Mouse (Mus musculus): ENCODE measurements around the gene 1110004F10Rik. TPM values are rescaled to one million over a fixed set of nuclear protein-coding genes. Genes with fewer than 3 reads are reported as not detected.

The 1110004F10Rik gene
- polyA plus RNA-seq, 1 experiment from 2014 or later, result 134 TPM

- Histone ChIP-seq H3K36me3 (ENCODE audit: inconsistent target) (no peaks in the 10 kb centered on the region), H3K4me3 (ENCODE audit: inconsistent target) (no peak overlapping the region), H3K27ac (no peak overlapping the region), H3K79me2 (ENCODE audit: inconsistent target) (no peaks in the 10 kb centered on the region)
- 99% methylated on average over 4 of the region's 4 CpGs for WGBS (ENCODE audit: missing documents)
These were observed 81.5 kb downstream of the 1110004F10Rik start for GRCm38 (mm10) chr7:116120737-116121136.

- Histone ChIP-seq H3K79me2 (ENCODE audit: inconsistent target) (no peaks in the 10 kb centered on the region), H3K4me3 (ENCODE audit: inconsistent target) (no peak overlapping the region), H3K27ac (no peak overlapping the region), H3K36me3 (ENCODE audit: inconsistent target) (no peaks in the 10 kb centered on the region)
- 94% methylated on average over 11 of the region's 11 CpGs for WGBS (ENCODE audit: missing documents)
These were observed 82.0 kb downstream of the 1110004F10Rik start for GRCm38 (mm10) chr7:116121202-116121601.

- no peaks in the 10 kb centered on the region for H3K36me3 ChIP-seq (ENCODE audit: inconsistent target)
- H3K4me3 ChIP-seq (ENCODE audit: inconsistent target), result no peak overlapping the region
- no peak overlapping the region for H3K27ac ChIP-seq
- WGBS (ENCODE audit: missing documents), result 94% methylated on average over 13 of the region's 13 CpGs
- H3K79me2 ChIP-seq (ENCODE audit: inconsistent target), result no peaks in the 10 kb centered on the region
These were observed 83.9 kb downstream of the 1110004F10Rik start for GRCm38 (mm10) chr7:116122981-116123596.

- Histone ChIP-seq H3K4me3 (ENCODE audit: inconsistent target) (no peak overlapping the region), H3K27ac (no peak overlapping the region), H3K36me3 (ENCODE audit: inconsistent target) (no peaks in the 10 kb centered on the region), H3K79me2 (ENCODE audit: inconsistent target) (no peaks in the 10 kb centered on the region)
- WGBS (ENCODE audit: missing documents), result 80% methylated on average over 2 of the region's 2 CpGs
These were observed 84.4 kb downstream of the 1110004F10Rik start for GRCm38 (mm10) chr7:116123597-116123985.

- Histone ChIP-seq H3K4me3 (ENCODE audit: inconsistent target) (no peak overlapping the region), H3K27ac (no peak overlapping the region), H3K36me3 (ENCODE audit: inconsistent target) (no peaks in the 10 kb centered on the region), H3K79me2 (ENCODE audit: inconsistent target) (no peaks in the 10 kb centered on the region)
- WGBS (ENCODE audit: missing documents), result 94% methylated on average over 12 of the region's 12 CpGs
These were observed 84.9 kb downstream of the 1110004F10Rik start for GRCm38 (mm10) chr7:116124057-116124456.

GRCm38 (mm10) chr7:116125671-116126070 is 86.5 kb downstream of the 1110004F10Rik start:
- H3K4me3 ChIP-seq (ENCODE audit: inconsistent target), result no peak overlapping the region
- H3K79me2 ChIP-seq (ENCODE audit: inconsistent target), result no peaks in the 10 kb centered on the region
- 91% methylated on average over 7 of the region's 7 CpGs for WGBS (ENCODE audit: missing documents)
- no peak overlapping the region for H3K27ac ChIP-seq
- H3K36me3 ChIP-seq (ENCODE audit: inconsistent target), result no peaks in the 10 kb centered on the region

- WGBS (ENCODE audit: missing documents), result 89% methylated on average over 2 of the region's 2 CpGs
- no peaks in the 10 kb centered on the region for H3K36me3 ChIP-seq (ENCODE audit: inconsistent target)
- no peaks in the 10 kb centered on the region for H3K79me2 ChIP-seq (ENCODE audit: inconsistent target)
- H3K4me3 ChIP-seq (ENCODE audit: inconsistent target), result no peak overlapping the region
- no peak overlapping the region for H3K27ac ChIP-seq
These were observed 87.9 kb downstream of the 1110004F10Rik start for GRCm38 (mm10) chr7:116127052-116127451.

GRCm38 (mm10) chr7:116128286-116128685 is 89.1 kb downstream of the 1110004F10Rik start:
- no peak overlapping the region for H3K4me3 ChIP-seq (ENCODE audit: inconsistent target)
- H3K27ac ChIP-seq, result no peak overlapping the region
- 92% methylated on average over 8 of the region's 8 CpGs for WGBS (ENCODE audit: missing documents)
- no peaks in the 10 kb centered on the region for H3K79me2 ChIP-seq (ENCODE audit: inconsistent target)
- H3K36me3 ChIP-seq (ENCODE audit: inconsistent target), result no peaks in the 10 kb centered on the region

GRCm38 (mm10) chr7:116129374-116129773 is 90.2 kb downstream of the 1110004F10Rik start:
- 90% methylated on average over 10 of the region's 10 CpGs for WGBS (ENCODE audit: missing documents)
- no peak overlapping the region for H3K27ac ChIP-seq

GRCm38 (mm10) chr7:116131390-116131789 is 92.2 kb downstream of the 1110004F10Rik start:
- no peak overlapping the region for H3K27ac ChIP-seq
- 25% methylated on average over 4 of the region's 4 CpGs for WGBS (ENCODE audit: missing documents)
- no peaks in the 10 kb centered on the region for H3K79me2 ChIP-seq (ENCODE audit: inconsistent target)
- H3K4me3 ChIP-seq (ENCODE audit: inconsistent target), result no peak overlapping the region
- no peaks in the 10 kb centered on the region for H3K36me3 ChIP-seq (ENCODE audit: inconsistent target)

More at GRCm38 (mm10) chr7:116129374-116129773, 90.2 kb downstream of the 1110004F10Rik start:
- H3K36me3 ChIP-seq (ENCODE audit: inconsistent target), result no peaks in the 10 kb centered on the region
- H3K4me3 ChIP-seq (ENCODE audit: inconsistent target), result no peak overlapping the region
- no peaks in the 10 kb centered on the region for H3K79me2 ChIP-seq (ENCODE audit: inconsistent target)

- WGBS (ENCODE audit: missing documents), result 7% methylated on average over 5 of the region's 5 CpGs
- H3K36me3 ChIP-seq (ENCODE audit: inconsistent target), result no peaks in the 10 kb centered on the region
- no peaks in the 10 kb centered on the region for H3K79me2 ChIP-seq (ENCODE audit: inconsistent target)
- no peak overlapping the region for H3K4me3 ChIP-seq (ENCODE audit: inconsistent target)
- H3K27ac ChIP-seq, result no peak overlapping the region
These were observed 92.9 kb downstream of the 1110004F10Rik start for GRCm38 (mm10) chr7:116132078-116132477.

GRCm38 (mm10) chr7:116134413-116135292 is 95.5 kb downstream of the 1110004F10Rik start:
- Histone ChIP-seq H3K4me3 (ENCODE audit: inconsistent target) (no peak overlapping the region), H3K79me2 (ENCODE audit: inconsistent target) (no peaks in the 10 kb centered on the region)
- 91% methylated on average over 30 of the region's 31 CpGs for WGBS (ENCODE audit: missing documents)

GRCm38 (mm10) chr7:116137149-116137548 is 98.0 kb downstream of the 1110004F10Rik start:
- Histone ChIP-seq H3K36me3 (ENCODE audit: inconsistent target) (no peaks in the 10 kb centered on the region), H3K27ac (no peak overlapping the region), H3K4me3 (ENCODE audit: inconsistent target) (no peak overlapping the region), H3K79me2 (ENCODE audit: inconsistent target) (no peaks in the 10 kb centered on the region)
- 33% methylated on average over 12 of the region's 12 CpGs for WGBS (ENCODE audit: missing documents)

More at GRCm38 (mm10) chr7:116134413-116135292, 95.5 kb downstream of the 1110004F10Rik start:
- H3K27ac ChIP-seq, result no peak overlapping the region
- H3K36me3 ChIP-seq (ENCODE audit: inconsistent target), result no peaks in the 10 kb centered on the region

GRCm38 (mm10) chr7:116137671-116138070 is 98.5 kb downstream of the 1110004F10Rik start:
- Histone ChIP-seq H3K27ac (no peak overlapping the region), H3K4me3 (ENCODE audit: inconsistent target) (no peak overlapping the region), H3K79me2 (ENCODE audit: inconsistent target) (no peaks in the 10 kb centered on the region), H3K36me3 (ENCODE audit: inconsistent target) (no peaks in the 10 kb centered on the region)
- 89% methylated on average over 3 of the region's 3 CpGs for WGBS (ENCODE audit: missing documents)

GRCm38 (mm10) chr7:116145030-116145429 is 105.8 kb downstream of the 1110004F10Rik start:
- no peak overlapping the region for H3K27ac ChIP-seq

More at GRCm38 (mm10) chr7:116145030-116145429, 105.8 kb downstream of the 1110004F10Rik start:
- H3K79me2 ChIP-seq (ENCODE audit: inconsistent target), result no peaks in the 10 kb centered on the region
- WGBS (ENCODE audit: missing documents), result 98% methylated on average over 6 of the region's 6 CpGs
- H3K4me3 ChIP-seq (ENCODE audit: inconsistent target), result no peak overlapping the region
- no peaks in the 10 kb centered on the region for H3K36me3 ChIP-seq (ENCODE audit: inconsistent target)

All from macrophage (primary cell).